Mouse (Mus musculus): ENCODE data around the gene Gm21778.
"Not testable (repeated sequence)": the region's sequence is repeated elsewhere in the genome, so short reads cannot be mapped to it uniquely, and the experiment has no call there.

Gene Gm21778

GRCm38 (mm10) chrY:5942160-5942559 lies at the start of gene Gm21778:
TSS of gene Gm21778 (plus strand) at chrY:5942460.
- DNase-seq (ENCODE audit: low read depth, low spot score) = not testable (repeated sequence)
